Mouse (Mus musculus) urinary bladder, postnatal 25 days (tissue): ENCODE data around the gene Ebf3.

Experiments used
- DNase-seq: peaks from one replicate; pipeline ENCODE4 v3.0.0; 2022; ENCODE audit warnings: low spot score

Ebf3 gene

DNA sequence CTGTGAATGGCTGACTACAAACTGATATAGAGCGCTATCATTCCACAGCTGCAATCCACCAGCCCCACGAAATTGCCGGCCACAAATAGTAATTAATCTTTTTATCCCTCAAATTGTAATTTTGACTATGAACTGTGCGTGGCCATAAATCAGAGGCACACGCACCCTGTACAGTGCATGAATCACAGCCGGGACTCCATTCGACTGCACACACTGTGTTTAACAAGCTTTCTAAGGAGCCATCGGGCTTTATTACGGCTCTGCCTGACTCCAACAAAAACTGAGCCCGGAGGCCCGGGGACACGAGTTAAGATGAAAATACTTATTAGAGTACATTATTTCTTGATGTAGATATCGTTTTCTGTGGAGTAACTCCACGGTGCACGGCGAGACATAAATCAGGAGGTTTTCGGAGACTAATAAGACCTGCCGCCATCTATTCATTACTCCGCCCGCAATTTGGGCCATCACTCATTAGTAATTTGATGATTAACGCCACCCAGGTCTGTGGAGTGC, 107.4 kb downstream of the Ebf3 start:
- DNase-seq: no peak

DNA sequence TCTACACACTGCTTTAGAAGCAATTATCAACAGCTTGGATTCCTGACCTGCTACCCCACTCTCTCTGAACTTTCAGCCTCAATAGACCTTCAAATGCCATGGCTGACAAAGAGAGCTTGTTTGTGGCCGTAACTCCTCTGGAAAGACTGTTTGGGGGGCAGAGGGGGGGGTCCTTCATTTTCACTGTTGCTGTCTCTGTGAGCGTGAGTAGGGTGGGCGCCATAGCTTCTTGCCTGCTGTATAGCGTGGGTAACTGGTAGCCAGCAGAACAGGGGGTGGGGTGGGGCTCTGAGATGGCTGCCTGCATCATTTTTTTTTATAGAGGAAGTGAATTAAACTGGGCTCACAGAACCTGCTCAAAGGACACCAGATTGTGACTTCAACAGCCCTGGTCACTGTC, 114.7 kb downstream of the Ebf3 start:
- no peak for DNase-seq

DNA sequence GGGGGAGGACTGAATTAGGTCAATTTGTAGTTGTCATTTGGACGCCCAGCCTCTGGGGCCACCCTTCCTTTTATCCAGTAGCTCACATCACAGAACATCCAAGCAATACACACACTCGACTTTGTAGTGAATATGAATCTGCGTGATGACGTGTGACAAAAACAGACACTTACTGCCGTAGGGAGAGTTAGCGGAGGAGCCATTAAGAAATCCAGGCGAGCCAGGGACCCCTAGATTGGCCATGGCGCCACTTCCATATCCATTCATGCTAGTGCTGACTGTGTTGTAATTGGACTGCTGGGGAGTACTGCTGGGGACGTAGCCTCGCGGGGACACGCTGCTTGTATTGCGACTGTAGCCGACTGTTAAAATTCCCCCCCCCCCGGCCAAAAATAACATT, 115.3 kb downstream of the Ebf3 start:
- DNase-seq: no peak

- DNase-seq: no peak
These were observed 116.9 kb downstream of the Ebf3 start for GRCm38 (mm10) chr7:137197118-137198030.

- no peak for DNase-seq
These were observed 117.7 kb downstream of the Ebf3 start for GRCm38 (mm10) chr7:137196536-137196935.

GRCm38 (mm10) chr7:137192776-137193278, 121.4 kb downstream of the Ebf3 start:
- DNase-seq: no peak

DNA sequence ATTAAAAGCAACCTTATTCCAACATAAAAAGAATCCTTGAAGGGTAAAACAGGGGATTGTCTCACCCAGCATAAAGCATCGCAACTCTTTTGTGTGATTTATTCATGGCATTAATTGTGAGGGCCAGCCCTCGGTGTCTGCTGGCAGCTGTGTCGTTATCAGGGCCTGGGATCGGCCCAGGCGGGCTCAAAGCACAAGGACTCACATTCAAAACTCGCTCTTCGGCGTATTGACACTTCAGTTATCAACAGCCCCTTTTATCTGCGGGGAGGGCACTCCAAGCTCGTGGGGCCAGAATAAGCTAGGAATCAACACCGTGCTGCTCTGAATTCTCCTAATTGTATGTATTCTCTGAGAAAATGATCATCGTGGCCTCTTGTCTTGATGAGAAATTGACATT, 122.4 kb downstream of the Ebf3 start:
- DNase-seq: no peak

DNA sequence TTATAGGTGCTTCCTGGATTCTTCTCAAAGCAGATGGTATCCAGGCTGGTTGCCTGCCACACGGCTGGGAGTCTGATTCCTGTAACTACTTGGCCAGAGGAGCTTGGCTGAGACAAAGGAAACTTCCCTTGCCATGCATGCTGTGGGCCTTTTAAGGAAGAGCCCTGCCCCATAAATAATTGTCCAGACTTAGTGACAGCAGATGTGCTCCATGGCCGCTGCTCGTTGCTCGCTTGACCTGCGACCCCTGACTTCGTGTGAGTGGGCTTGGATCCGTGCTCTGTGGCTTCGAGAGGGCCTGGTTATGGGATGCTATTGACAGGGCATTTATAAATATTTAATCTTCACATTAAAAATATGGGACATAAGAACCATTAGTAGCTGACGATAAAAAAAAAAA, 142.0 kb downstream of the Ebf3 start:
- DNase-seq: no peak

GRCm38 (mm10) chr7:137159086-137159485, 155.2 kb downstream of the Ebf3 start:
- DNase-seq: no peak

- no peak for DNase-seq
These were observed 159.6 kb downstream of the Ebf3 start for GRCm38 (mm10) chr7:137154623-137155022.

- DNase-seq: no peak
These were observed 162.4 kb downstream of the Ebf3 start for GRCm38 (mm10) chr7:137151854-137152253.

DNA sequence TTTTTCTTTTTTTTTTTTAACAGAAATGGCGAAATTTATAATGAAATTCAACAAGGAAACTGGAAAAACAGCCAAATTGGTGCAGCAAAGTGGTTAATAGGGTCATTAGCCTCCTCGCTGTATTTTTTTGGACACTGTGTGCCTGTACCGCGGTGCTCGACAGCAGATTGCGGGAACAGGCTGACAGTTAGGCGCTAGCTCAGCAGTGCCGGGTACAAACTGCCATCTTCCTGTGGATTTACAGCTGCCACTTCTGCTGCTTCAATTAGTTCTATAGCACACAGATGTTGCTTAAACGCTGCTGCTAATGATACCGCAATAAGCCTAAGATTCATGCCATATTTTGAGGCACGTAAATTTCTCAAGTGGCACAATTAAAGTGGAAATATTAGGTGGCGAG, 167.1 kb downstream of the Ebf3 start:
- no peak for DNase-seq
